Mouse (Mus musculus): Measurements from ENCODE around the gene Marveld3.

The Marveld3 gene

DNA sequence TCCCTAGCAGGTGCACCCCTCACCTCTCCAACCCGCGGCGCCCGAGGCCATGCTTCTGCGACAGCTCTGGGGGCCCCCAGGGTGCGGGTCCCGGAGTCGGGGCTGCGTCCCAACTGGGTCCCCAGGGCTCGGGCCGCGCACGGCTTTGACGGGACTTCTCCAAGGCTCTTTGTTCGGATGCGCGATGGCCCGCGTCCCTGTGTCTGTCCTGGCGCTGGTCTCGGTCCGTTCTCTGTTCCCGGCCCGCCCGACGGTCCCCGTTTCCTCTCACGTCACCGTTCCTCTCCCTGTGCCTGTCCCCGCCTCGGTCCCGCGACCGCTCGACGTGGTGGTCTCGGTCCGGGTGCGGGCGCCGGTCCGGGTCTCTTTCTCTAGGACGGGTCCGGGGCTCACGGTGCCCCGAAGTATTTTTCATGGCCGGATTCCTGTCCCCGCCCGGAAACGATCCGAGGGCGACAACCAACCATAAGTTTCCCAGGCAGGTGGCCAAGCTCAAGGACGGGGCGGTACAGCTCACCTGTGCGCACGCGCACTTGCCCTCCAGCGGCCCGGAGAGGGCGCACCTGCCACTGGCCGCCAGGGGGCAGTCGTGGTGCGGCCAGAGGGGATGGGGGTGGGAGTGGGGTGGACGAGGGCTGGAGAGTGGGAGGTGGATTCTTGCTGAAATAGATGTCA is at the start of gene Marveld3:
Gene Marveld3 (minus strand): TSS at position 511 of the 675 bp plus-strand sequence.
- DNase-seq = peak; percentile 85

DNA sequence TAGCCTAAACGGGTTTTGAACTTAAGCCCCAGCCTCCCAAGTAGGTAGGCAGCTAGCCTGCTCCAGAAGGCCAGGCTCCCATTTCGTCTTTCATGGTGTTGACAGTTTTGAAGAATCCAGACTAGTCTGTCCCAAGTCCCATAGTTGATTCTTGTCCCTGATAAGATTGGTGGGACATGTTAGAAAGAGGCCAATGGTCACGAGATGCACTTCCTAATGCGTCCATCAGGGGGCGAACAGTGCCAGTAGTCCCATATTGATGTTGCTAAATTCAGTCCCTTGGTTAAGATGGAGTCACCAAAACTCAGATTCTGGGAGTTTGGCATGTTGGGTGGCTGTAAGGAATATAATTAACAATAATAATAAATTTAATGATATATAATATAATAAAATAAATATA is 48.9 kb upstream of the Marveld3 start:
- DNase-seq = peak; percentile 80

DNA sequence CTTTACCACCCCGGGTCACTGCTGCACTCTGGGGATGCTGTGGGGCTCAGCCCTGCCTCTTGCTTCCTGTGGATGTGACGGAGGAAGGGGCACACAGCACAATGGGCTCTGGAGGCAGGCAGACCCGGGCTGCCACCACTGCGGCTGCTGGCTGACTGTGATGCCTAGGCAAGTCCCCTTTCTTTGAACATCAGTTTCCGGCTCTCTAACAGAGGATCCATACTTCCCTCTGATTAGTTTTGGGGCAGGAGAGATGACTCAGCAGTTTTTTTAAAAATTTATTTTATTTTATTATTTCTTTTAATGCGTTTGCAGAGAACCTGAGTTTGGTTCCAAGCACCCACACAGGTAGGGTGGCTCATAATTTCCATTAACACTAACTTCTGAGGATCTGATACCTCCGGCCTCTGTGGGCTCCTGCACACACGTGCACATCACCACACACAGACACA is 47.0 kb upstream of the Marveld3 start:
- DNase-seq = no peak

DNA sequence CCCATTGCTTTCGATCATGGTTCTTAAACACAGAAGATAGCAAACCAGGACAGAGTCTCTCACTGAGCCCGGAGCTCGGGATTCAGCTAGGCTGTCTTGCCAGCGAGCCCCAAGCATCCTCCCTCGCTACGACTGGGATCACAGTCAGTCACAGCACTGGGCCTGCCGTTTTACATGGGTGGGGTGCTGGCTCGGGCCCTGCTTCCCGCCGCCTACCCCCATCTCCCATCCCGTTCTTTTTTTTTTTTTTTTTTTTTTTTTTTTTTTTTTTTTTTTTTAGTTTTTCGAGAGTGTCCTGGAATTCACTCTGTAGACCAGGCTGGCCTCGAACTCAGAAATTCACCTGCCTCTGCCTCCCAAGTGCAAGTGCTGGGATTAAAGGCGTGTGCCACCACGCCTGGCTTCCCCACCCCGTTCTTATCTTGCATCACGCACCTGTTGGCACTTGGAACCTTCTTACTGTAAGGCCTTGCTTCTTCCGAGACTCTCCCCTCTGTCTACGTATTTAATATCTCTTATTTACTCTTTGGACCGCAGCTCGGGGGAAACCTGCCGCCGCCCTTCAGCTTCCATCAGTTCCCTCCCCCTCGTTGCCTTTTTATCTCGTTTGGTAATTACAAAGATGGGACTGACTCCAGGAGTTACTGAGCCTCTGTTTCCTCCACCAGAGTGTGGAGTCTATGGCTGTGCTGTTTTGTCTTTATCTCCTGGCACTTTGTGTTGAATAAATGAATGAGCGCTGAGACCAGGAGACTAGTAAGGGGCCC is 46.4 kb upstream of the Marveld3 start:
- no peak for DNase-seq

DNA sequence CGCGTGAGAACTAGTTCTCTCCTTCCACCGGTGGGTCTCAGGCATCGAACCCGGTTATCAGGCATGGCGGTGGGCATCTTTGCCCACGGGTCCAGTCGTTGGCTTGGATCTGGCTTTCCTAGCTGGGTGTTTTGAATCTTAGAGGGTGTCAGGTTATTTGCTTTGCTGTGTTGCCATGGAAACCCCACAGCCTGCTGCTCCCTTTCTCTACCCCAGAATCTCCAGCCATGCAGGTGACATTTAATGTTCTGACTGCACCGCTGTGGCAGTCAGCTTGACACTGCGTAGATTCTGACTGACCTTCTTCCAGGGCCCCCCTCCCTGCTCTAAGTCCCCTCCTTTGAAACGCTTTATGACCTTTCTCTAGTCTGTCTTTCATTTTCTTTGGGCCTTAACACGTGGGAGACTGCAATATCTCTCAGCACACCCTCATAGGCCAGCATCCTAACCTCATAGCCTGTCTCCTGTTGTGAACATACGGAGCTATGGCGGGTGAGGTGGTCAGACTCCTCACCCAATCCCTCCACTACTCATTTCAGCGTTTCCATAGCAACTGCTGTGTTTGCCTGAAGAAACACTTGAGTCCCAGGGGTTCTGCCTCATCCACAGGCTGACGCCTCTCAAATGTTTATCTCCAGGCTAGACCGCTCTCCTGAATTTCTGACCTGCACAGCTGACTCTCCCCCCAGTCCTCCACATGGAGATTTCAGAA is 44.5 kb upstream of the Marveld3 start:
- DNase-seq = no peak

DNA sequence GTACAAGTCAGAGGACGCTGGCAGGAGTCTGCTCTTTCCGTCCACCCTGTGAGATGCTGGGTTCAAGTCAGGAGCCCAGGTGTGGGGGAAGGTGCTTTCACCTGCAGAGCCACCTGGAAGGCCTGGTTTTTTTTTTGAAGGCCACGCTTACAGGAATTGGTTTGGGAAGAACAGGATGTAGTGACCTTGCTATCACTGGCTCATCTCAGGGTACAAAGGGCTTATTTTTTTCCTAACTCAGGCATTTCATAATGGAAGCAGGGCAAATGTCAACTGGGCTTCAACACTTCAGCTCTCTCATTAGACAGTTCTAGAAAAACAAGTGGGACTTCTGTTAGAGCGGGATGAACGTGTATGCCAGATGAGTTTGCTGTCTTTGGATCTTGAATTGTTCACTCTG is 42.3 kb upstream of the Marveld3 start:
- DNase-seq = no peak

DNA sequence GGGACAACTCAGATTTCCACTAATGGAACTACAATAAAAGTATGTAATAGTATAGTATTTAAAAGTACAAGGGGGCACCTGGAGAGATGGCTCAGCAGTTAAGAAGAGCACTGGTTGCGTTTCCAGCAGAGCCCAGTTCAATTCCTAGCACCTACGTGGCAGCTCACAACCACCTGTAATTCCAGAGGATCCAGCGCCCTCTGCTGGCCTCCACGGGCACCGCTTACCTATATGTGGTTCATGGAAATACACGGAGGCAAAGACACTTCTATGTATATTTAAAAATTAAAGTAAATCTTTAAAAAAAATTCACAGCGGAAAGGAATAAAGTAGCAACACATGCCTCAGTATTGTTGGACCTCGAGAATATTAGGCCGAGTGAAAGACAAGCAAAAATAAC is 41.0 kb upstream of the Marveld3 start:
- DNase-seq = peak; percentile 59

DNA sequence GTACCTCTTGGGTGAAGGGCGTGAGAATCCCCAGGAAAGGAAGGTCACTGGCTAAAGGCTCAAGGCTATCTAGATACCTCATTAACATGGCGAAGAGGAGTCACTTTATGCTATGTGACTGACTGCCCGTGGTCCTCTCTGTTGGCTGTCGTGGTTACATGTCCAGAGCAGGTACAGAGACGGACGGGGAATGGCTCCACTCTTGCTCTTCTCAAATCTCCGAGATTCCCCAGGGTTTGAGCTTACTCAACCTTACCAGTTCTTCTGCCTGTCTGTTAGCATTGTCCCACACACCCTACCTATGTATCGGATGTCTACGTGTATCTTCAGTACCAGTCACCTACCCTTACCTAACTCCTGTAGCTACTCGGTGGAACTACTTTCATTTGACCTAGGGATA is 38.0 kb upstream of the Marveld3 start:
- no peak for DNase-seq

DNA sequence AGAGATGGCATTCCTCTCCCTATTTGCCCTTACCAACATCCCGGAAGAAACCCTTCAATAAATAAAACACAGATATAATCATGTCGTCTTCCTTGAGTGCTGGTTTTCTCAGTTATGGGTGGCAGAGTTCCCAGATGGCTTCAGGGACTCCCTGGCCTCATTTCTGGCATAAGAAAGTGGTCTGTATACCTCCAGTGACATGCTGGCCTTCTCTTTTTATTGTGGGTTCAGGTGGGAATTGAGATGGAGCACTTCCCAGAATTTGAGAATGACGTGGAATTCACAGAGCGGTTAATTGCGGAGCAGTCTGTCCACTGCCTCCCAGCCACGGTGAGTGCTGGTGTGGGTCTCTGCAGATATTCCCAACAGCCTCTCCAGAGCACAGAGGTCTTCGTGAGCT is 36.1 kb upstream of the Marveld3 start:
- no peak for DNase-seq

DNA sequence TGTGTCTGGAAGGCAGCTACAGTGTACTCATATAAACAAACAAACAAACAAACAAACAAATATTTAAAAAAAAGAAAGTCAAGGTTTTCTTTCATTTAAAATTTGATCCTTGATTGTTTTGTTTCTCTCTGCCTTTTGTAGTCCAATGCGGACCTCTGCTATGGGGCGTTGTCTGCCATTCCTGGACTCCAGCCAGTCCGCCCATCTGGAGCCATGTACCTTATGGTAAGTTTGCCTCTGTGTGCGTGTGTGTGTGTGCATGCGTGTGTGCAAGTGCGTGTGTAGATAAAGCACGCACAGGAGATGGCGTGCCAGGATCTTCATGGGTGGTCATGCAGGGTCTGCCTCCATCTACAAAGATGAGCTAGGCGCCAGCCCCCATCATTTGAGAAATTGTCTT is 35.4 kb upstream of the Marveld3 start:
- DNase-seq = no peak

DNA sequence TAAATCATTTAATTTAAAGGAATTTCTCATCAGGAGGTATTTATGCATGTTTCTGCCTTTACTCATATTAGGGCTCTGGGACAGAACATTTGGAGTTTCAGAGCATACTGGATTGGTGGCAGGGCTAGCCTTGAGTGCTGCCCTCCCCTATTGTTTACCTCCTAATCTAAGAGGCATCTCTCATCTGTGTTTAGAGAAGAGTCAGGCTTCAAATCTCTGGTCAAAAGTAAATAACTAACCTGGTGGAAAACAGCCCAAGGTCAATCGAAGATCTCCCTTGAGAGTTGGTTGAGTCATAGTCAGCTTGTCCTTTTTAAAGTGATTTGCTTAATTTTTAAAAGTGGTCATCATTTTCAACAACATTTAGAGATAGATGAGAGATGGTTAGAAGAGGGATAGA is 30.9 kb upstream of the Marveld3 start:
- DNase-seq = no peak

DNA sequence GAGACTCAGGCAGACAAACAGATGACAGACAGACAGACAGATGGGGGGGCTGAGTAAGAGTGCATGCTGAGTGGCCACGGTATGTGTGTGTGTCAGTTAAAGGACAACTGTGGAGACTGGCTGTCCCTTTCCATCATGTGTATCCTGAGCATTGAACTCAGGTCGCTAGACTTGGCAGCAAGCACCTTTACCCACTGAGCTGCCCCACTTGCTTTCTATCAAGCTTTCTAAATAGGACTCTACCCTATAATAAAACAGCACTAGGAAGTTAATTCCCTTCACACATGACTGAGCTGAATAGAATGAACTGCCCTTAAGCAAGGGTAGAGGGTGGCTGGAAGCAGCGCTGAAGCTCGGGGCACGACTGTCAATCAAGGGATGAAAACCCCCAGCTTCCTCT is 30.2 kb upstream of the Marveld3 start:
- DNase-seq = no peak

DNA sequence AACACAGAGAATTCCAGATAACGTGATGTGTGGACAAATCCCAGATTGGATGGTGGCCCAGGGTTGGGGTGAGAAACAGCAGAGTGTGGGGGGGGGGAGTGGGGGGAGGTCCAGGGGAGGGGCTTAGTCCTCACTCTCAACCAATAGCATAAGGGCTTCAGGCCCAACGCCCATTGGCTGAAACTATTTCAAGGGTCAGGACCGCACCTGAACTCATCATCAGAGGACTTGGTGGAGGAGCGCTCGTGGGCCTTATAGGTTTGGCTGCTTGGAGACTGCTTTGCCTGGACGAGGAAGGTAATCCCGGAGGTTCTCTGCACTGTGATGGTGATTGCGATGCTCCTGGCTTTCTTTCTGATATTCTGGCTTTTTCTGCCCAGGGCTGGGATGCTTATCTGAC is 28.2 kb upstream of the Marveld3 start, which contains the start of gene Tat:
Gene Tat (plus strand): TSS at position 214 of the 400 bp plus-strand sequence.
- DNase-seq = no peak

DNA sequence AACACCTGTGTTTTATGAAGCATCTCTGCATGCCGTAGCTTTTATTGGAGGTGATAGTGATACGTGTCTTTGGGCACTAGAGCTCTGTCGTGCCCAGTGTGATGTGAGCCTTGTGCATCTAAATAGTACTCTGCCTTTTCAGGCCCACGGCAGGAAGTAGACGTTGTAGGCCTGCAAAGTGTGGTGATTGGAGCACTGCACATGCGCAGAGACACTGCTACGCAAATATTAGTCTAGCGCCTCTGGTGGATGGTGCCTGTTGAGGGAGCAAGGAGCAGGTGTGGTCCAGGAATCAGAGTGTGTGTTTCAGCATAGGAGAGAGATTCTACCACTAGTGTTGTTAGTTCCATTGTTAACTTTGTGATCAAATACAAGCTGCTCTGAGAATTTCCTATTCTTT is 27.1 kb upstream of the Marveld3 start:
- DNase-seq = no peak

DNA sequence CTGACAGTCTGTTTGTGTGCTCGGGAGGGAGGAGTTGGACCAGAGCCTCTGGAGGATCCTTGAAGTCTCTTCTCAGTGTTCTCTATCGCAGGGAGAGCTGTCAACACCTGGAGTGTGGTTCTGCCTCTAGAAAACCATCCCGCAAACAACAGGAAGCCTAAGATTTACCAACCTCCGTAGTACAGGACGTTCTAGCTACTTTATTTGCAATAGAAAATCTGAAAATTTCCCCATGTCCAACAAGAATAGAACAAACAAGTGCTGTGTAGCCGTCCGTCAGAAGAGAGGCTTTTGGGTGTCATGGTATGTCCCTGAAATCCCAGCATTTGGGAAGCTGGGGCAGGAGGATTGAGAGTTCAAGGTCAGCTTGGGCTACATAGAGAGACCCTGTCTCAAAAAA is 25.8 kb upstream of the Marveld3 start:
- DNase-seq = no peak

DNA sequence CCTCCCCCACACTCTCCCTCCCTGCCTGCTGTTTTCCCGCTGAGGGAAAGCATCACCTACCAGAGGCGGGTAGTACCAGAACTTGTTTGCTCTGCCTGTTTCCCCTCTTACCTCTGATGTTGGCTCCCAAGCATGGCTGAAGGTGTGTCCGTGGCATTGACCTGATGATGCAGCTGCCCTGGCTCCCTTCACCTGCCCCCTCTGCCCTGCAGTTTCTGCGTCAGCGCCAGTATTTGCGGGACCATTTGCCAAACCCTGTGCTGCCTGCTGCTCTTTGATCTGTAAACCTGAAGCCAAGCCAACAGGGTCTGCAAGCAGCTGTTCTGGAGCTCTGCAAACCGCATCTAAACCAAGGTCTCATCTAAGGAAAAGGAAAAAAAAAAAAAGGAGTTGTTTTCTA is 24.4 kb upstream of the Marveld3 start:
- DNase-seq = no peak

DNA sequence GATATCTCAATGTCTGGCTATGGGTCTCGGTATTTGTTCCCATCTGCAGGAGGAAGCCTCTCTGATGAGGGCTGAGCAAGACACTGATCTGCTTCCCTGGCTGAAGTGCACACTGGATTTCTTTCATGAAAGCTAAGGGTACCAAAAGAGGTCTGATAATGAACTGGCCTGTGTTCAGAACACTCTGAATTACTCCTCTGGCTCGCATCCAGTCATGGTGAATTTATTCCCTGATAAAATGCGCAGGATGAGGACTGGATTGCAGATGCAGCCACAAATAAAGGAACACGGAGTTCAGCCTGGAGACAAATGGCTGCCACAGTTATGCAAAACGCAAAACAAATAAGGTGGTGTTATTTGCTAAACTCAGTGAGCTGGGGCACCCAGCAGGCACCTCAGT is 21.9 kb upstream of the Marveld3 start:
- DNase-seq = peak; percentile 35

DNA sequence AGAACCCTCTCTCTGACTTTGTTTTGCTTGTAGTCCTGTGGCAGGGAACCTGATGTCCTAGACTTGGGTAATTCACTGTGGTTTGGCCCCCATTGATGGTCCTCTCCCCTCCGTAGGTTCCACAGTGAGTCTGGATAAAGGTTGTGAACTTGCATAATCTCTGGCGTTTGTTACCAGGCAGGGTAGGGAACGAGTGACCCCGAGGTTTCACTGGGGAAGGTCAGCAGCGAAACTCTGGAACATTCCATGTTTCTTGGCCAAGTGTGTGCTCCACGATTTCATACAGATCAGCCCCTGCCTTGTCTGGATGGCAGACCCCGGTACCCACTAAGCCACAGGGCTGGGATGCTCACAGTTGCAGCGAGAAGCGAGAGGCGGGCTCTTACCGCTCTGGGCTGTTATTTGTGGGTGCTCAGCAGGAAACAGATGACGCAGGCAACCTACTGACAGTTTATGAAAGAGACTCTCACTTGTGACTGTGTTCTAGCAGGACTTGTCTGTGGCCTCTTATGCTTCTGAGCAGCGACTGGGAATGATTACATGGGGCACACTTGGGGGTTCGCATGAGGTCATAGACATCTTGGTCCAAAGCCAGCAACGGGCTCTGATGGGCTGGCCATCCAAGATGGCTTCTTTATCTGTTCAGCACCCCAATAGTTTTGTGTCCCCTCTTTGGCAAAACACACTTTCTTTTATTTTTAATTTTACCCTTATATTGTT is 20.5 kb upstream of the Marveld3 start:
- no peak for DNase-seq

DNA sequence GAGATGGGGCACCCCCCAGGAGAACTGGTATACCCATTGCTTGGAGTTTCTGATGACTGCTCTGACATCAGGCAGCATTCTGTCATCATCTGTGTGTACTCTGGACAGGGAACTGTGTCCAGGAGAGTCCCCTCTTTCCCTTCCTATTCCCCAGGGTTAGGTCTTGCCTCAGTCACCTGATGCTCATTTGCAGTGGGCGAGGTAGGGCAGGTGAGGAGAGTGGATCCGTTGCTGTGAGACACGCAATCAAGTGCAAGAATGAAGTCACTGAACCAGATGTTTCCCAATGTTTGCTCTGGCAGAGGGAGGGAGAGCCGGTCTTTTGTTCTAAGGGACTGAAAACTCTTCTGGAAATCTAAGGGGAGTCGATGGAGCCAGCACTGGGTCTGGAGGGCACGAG is 17.3 kb upstream of the Marveld3 start:
- no peak for DNase-seq

DNA sequence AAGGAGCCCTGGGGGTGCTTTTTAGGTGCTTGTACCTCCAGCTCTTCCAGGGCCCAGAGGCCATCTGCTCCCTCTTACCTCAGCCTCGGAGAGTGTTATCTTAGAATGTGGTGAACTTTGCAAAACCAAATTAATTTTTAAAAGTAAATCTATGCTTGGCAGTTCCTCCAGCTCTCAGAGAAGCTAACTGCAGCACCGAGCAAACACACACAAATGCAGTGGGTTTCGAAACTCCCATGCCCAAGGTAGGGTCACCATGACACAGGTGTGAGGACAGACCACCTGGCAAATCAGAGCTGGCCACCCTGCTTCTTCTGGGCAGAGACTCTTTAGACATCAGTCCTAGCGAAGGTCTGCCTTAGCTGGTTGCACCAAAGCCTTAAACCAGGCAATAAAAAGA is 10.9 kb upstream of the Marveld3 start:
- DNase-seq = no peak

DNA sequence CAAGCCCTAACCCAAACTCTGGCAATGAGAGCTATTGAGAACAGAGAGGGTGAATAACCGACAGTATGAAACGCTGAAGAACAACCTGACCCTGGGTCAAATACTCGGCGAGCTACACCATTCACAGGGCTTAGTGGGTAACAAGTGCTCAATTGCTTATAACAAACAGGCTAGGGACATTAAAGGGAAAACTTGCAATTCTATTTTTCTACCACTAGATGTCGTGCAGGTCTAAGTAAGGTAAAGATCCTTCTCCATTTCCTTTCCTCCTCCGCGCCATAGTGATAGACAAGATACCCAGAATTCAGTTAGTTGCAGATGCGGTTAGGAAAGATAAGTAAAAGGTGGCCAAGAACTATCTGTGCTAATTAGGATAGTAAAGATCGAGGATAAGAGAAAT is 8.3 kb upstream of the Marveld3 start:
- peak; percentile 35 for DNase-seq

DNA sequence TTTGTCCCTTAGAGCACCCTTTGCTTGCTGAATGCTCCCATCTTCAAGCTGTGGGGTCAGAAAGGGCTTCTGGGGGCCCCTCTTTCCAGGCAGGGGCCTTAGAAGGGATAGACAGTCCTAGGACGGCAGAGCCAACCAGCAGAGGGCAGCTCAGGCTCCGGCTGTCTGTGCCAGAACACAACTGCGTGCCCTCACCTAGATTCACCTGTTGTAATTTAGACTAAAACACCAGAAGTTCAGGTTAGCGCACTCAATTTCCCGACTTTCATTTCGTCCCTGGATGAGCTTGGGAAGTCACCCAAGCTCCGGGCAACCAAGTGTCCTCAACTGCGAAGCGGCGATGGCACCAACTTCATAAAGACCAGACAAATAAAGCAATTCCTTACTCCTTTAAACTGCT is 6.8 kb upstream of the Marveld3 start:
- no peak for DNase-seq

DNA sequence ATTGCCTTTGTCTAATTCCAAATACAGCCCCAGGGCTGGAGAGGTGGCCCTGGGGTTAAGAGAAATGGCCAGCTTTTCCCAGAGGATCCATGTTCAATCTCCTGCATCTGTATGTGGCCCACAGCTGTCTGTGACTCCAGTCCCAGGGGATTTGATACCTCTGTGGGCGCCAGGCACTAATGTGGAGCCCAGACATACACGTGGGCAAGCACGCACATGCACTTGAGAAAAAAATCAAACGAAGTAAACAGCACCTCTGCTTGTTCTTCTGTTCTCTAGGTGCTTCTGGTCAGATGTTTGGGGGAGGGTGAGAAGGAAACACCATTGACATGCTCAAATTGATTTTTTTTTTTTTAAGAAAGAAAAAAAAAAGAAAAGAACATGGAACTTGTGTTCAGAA is 2.1 kb upstream of the Marveld3 start:
- DNase-seq = no peak

Data from lung, postnatal 36 days (tissue).